Mouse (Mus musculus) left cerebral cortex, postnatal 10 days (tissue): ENCODE measurements around the gene Sema4f. TPM values are rescaled to one million over a fixed set of nuclear protein-coding genes. Genes with fewer than 3 reads are reported as not detected.
A peak's percentile ranks its signal among the peaks of the same experiment; 100 is the strongest.

Source experiments
- DNase-seq, 2 experiments: peaks; one replicate each; pipeline ENCODE4 v3.0.0; 2021 to 2022; ENCODE audit warnings: low spot score in 2 of 2, mixed read lengths in 1 of 2; ENCODE audit errors: extremely low spot score in 1 of 2
- intact Hi-C: fragments of 180-260 bp; cut with DNase I; formaldehyde crosslinking; loops from one replicate; pipeline ENCODE4 v1.15.1; 2025
- total RNA-seq, 2 experiments: library from RNA; stranded (reverse); gene quantifications; 2 replicates each; pipeline ENCODE4 v1.2.3; 2021

Gene Sema4f
- total RNA-seq, 2 experiments from 2014 or later, result 45.5 to 47.5 TPM

DNA sequence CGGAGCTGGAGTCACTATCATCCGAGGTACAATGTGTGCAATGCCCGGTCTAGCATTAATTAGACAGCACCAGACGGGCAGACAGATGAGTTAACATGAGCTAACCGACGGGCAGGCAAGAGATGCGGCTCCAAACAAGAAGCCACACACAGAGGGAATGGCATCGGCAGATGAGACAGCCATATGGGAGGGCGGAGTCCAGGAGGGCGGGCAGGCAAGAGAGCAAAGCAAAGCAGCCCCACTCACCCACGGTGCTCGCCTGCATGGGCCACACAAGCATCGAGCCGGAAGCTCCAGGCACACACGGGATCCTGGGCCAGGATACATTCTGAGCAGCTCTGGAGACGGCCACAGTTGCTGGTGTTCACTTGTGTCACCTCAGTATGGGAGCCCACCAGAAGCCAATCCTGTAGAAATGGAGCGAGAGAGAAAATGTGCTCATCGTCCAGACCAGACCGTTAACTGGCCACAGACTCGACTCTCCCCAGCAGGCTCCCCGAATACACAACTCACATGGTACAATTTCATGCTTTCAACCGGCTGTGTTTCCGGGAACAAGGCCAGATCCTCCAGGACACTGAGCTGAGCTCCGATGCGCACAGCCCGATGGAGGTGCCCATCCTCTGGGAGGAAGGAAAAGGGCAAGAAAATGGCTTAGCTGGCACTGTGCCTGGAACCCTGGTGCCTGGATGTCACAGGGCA, 22.3 kb downstream of the Sema4f start:
- intact Hi-C loops, result loop anchor here (5.0 kb wide), 1 partner anchor 55 kb away; no protein-coding TSS in a partner anchor
- peak; percentile 44 to 65 for DNase-seq

DNA sequence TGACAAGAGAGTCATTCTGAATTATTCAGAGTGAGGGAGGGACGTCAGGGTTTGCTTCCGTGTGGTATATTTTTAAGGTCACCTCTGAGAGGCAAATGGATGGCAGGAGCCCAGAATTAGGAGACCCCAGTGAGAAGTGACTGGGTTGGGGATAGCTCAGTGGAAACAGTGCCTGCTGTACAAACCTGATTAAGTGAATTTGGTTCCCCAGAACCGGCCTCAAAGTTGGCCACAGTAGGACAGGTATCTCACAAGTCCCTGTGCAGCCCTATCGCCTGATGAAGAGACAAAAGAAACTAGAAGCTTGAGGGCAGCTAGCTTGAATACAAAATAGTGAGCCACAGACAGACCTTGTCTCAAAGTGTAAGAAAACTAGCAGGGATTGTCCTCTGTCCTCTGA, 23.1 kb downstream of the Sema4f start:
- DNase-seq, result no peak
- intact Hi-C loops, result loop anchor here (5.0 kb wide), 1 partner anchor 56 kb away; no protein-coding TSS in a partner anchor

DNA sequence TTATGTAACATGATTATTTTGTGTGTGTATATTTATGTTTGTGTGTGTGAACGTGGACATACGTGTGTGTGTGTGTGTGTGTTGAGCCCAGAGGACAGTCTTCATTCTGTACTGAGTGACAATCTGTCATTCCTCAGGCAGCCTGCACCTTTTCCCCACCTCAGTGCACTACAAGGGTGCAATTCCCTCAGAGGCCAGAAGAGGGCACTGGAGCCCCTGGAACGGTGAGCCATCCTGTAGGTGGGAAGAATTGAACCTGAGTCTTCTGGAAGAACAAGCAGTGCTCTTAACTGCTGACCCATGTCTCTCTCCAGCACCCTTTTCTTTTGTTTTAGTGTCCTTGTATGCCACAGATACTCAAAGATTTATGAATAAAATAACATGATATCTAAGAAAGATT, 23.7 kb downstream of the Sema4f start:
- DNase-seq, result peak; percentile 36 to 61
- intact Hi-C loops, result loop anchor here (5.0 kb wide), 1 partner anchor 56 kb away; no protein-coding TSS in a partner anchor

GRCm38 (mm10) chr6:82913336-82914247, 26.0 kb downstream of the Sema4f start:
- intact Hi-C loops, result no loop called here

GRCm38 (mm10) chr6:82911303-82911702, 28.3 kb downstream of the Sema4f start:
- intact Hi-C loops, result no loop called here
- no peak for DNase-seq

More at GRCm38 (mm10) chr6:82913336-82914247, 26.0 kb downstream of the Sema4f start:
- peak in 1 of 2 experiments; percentile 54 for DNase-seq

DNA sequence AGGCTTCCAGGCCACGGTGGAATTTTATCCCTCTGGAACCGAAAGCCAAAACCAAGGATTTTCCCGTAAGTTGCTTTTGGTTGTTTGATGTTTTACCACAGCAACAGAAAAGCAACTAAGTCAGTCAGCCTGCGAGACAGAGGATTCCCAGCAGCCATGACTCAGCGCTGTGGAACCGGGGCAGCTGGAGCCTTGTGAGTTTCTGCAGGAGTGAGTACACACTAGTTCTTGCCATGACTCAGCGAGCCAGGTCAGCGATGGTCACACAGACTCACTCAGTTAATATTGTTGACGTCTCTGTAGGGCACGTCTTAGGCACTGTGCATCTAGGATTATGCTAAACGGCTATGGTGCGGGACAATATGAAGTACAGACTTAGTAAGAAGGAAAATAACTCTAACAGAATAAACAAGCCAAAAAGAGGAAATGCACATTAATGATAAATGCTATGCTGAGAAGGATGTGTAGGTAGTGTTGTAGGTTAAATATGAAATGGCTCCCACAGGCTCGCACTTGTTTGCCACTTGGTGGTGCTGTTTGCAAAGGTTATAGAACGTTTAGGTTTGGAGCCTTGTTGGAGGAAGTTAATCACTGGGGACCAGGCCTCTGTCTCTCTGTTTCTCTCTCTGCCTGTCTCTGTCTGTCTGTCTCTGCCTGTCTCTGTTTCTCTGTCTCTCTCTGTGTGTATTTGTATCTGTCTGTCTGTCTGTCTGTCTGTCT, 30.3 kb downstream of the Sema4f start:
- peak in 1 of 2 experiments; percentile 39 for DNase-seq
- intact Hi-C loops, result no loop called here

GRCm38 (mm10) chr6:82908034-82908433, 31.5 kb downstream of the Sema4f start:
- intact Hi-C loops, result no loop called here

DNA sequence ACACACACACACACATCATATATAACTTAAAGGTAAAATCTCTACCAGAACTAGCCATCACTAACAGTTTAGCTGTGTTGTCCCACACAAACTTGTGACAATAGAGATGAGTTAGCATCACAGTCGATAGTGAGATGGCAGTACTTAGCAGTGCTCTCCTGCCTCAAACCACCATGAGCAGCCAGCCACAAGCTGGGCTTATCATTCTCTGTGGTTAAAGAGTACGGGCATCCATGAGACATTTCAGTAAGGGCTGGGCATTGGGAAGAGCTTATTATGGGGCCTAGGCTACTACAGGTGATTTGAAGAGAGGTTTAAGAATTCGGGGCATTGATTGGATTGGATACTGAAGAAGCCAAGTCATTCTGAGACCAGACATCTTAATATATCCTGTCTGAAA, 32.6 kb downstream of the Sema4f start:
- no peak for DNase-seq
- intact Hi-C loops, result no loop called here

More at GRCm38 (mm10) chr6:82908034-82908433, 31.5 kb downstream of the Sema4f start:
- DNase-seq, result no peak

- peak in 1 of 2 experiments; percentile 36 for DNase-seq
- intact Hi-C loops, result no loop called here
These were observed 37.0 kb downstream of the Sema4f start for GRCm38 (mm10) chr6:82902559-82902958.

GRCm38 (mm10) chr6:82898745-82899144, 40.8 kb downstream of the Sema4f start:
- intact Hi-C loops, result no loop called here
- no peak for DNase-seq

- no peak for DNase-seq
- intact Hi-C loops, result no loop called here
These were observed 41.3 kb downstream of the Sema4f start for GRCm38 (mm10) chr6:82898227-82898626.

DNA sequence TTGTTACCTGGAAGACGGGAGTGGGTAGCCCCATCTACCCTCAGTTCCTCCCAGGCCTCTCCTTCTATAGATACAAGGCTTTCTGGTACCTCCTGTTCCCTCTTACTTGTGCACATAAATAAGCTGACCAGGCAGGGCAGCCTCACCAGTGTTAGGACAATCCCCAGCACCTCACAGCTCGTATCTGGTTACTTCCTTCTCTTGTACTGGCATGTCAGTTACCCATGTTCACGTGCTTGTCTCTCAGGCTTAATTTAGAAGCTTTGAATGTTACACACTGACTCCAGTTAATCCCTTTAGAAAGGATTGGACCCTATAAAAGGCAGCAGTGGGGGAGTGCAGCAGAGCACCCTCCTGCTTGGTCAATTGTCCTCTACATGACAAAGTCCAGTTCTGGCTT, 42.3 kb downstream of the Sema4f start:
- intact Hi-C loops, result no loop called here
- DNase-seq, result no peak

GRCm38 (mm10) chr6:82893415-82893814, 46.2 kb downstream of the Sema4f start:
- intact Hi-C loops, result no loop called here
- DNase-seq, result no peak

DNA sequence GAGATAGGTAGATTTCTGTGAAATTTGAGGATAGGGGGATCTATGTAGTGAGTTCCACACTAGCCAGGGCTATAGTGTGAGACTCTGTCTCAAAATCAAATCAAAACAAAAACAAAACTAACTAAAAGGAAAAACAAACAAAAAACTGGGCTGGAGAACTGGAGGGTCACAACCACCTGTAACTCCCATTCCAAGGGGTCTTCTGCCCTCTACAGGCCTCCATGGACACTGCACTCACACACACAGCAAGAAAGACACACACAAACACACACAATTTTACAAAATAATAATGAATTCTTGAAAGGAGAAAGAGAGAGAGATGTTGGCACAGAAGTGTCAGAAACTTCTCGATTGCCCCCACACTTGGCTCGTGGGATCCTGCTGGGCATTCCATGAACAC, 47.0 kb downstream of the Sema4f start:
- DNase-seq, result no peak
- intact Hi-C loops, result no loop called here

- no peak for DNase-seq
- intact Hi-C loops, result no loop called here
These were observed 48.1 kb downstream of the Sema4f start for GRCm38 (mm10) chr6:82891488-82891887.

- intact Hi-C loops, result no loop called here
- peak in 1 of 2 experiments; percentile 78 for DNase-seq
These were observed 53.2 kb downstream of the Sema4f start for GRCm38 (mm10) chr6:82886330-82886729.

DNA sequence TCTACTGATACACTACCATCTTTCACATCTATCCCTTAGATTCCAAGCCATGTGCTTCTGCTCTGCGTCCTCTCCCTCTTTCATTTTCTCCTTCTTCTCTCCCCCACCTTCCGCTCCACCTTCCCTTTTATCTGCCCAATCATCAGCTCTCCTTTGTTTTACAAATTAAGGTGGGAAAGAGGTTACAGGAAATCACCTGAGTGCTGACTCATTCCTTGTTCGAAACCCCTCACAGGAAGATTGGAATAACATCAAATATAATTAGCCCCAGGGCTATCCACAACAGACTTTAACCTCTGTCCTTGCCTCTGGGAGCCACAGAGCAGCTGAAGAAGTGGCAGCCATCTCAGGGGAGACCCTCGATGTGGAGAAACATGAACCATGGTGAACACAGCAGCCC, 53.7 kb downstream of the Sema4f start:
- no peak for DNase-seq
- intact Hi-C loops, result no loop called here

DNA sequence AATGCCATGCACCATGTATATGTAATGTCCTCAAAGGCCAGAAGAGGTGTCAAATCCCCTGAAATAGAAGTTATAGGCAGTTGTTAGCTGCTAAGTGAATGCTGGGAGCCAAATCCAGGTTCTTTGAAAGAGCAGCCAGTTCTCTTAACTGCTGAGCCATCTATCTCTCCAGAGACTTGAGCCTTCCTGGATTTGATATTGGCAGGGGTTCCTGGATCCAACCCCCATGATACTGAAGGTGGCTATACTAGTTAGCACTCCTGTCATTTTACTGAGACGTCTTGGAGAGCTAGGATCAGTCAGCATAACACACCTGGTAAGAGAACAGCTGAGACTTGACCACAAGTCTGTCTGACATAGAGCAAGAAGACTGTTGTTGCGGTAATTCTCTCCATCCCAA, 54.1 kb downstream of the Sema4f start:
- no peak for DNase-seq
- intact Hi-C loops, result no loop called here

- intact Hi-C loops, result no loop called here
- DNase-seq, result no peak
These were observed 55.0 kb downstream of the Sema4f start for GRCm38 (mm10) chr6:82884570-82884969.
